Comparison of ENCODE assay signal across 8 mouse cellular contexts in genomic region chr5:75871120-75871519, GRCm38 (mm10).
DNase-seq lines count a peak whose midpoint lies in the region; TF ChIP-seq lines count a peak whose summit lies in the region.
"Had no signal": no experiment of that assay in that cellular context is flagged by ENCODE, and none has a peak within 500 bp of the region (broad histone marks: within the 10 kb centered on the region; RNA-seq: fewer than 3 reads in every experiment).

No protein-coding gene starts in this region.

- no peaks in the 10 kb centered on the region for H3K27me3 ChIP-seq in C2C12 (ENCODE audit: control insufficient read depth, insufficient read depth, insufficient read length)
- H3K27me3 ChIP-seq in MEL (ENCODE audit: control insufficient read depth in 1 of 2, insufficient read depth in 2 of 2, low read length in 2 of 2) = peaks cover 0 to 4% of the 10 kb centered on the region in 2 experiments; a peak in 3 of 4 replicates

- H3K9ac ChIP-seq in MEL (ENCODE audit: control insufficient read depth, low read depth, low read length, poor library complexity, severe bottlenecking) = no peak overlapping the region

- DNase-seq in MEL (ENCODE audit: low read depth, low spot score) = peak; percentile 70
- DNase-seq in cerebellum, adult 9-10 months = peak; percentile 62
- DNase-seq in gastrocnemius, postnatal 4 days (ENCODE audit: low spot score in 2 of 2) = peak; percentile 57 to 78
- peak; percentile 27 for DNase-seq in large intestine, adult 2 months (ENCODE audit: low read depth, low spot score)
- DNase-seq in lung, adult 2 months = peak; percentile 54
- DNase-seq in right cerebral cortex, postnatal 14 days = peak; percentile 58

- TF ChIP-seq CTCF in C2C12 (IDR thresholded peaks at IDR 0.05; ENCODE audit: control insufficient read depth, insufficient read depth, insufficient read length) = peak; percentile 1
- TF ChIP-seq CTCF in MEL (IDR thresholded peaks at IDR 0.05 in 2 of 3, conservative IDR thresholded peaks at IDR 0.05 in 1 of 3; ENCODE audit: control insufficient read depth in 1 of 3, insufficient read depth in 1 of 3, low read depth in 2 of 3, low read length in 3 of 3, poor library complexity in 1 of 3, severe bottlenecking in 1 of 3) = peak; percentile 64 to 90 (median 85)
- peak; percentile 50 for TF ChIP-seq CTCF in lung, adult 2 months (IDR thresholded peaks at IDR 0.05; ENCODE audit: insufficient read depth, low read length)

- H3K36me3 ChIP-seq in C2C12 (ENCODE audit: control insufficient read depth, insufficient read depth) (no peaks in the 10 kb centered on the region), MEL (ENCODE audit: control insufficient read depth in 1 of 2, insufficient read depth in 2 of 2, low read length in 2 of 2) (no peaks in the 10 kb centered on the region)

- no peak overlapping the region for H3K27ac ChIP-seq in MEL (ENCODE audit: control insufficient read depth, low read depth, low read length)
- H3K27ac ChIP-seq: macrophage had no signal

- 27% methylated on average over 8 of the region's 8 CpGs for WGBS in large intestine, adult 2 months
- WGBS in lung, adult 2 months = 15% methylated on average over 8 of the region's 8 CpGs

- no peak for TF ChIP-seq POLR2A in MEL (IDR thresholded peaks at IDR 0.05; ENCODE audit: control insufficient read depth in 1 of 2, insufficient read depth in 1 of 2, low read depth in 1 of 2, low read length in 2 of 2, poor library complexity in 1 of 2)
- no peak for TF ChIP-seq POLR2A in lung, adult 2 months (IDR thresholded peaks at IDR 0.05; ENCODE audit: borderline replicate concordance, extremely low read depth, low read depth, low read length)

- no peaks in the 10 kb centered on the region for H3K4me1 ChIP-seq in MEL (ENCODE audit: control insufficient read depth in 1 of 2, insufficient read depth in 2 of 2, low read length in 2 of 2)
- 0 out of 2 replicates have a peak, but pooled peaks cover 4% of the 10 kb centered on the region for H3K4me1 ChIP-seq in lung, adult 2 months (ENCODE audit: control insufficient read depth, insufficient read depth, low read length)

- TF ChIP-seq EP300 in MEL (IDR thresholded peaks at IDR 0.05; ENCODE audit: low read depth in 1 of 2, low read length in 2 of 2) = no peak

- H3K79me2 ChIP-seq in C2C12 (ENCODE audit: control insufficient read depth, insufficient read depth) (no peaks in the 10 kb centered on the region), MEL (ENCODE audit: control insufficient read depth, insufficient read depth, low read length, poor library complexity) (no peaks in the 10 kb centered on the region)

- H3K9me3 ChIP-seq in MEL (replicated peaks; ENCODE audit: insufficient read depth, low read length) = no peaks in the 10 kb centered on the region

- H3K4me3 ChIP-seq in C2C12 (ENCODE audit: insufficient read depth, poor library complexity, severe bottlenecking) = no peak overlapping the region
- H3K4me3 ChIP-seq in MEL (ENCODE audit: control insufficient read depth in 1 of 2, insufficient read depth in 1 of 2, low read depth in 2 of 2, low read length in 2 of 2) = no peak overlapping the region
- H3K4me3 ChIP-seq in lung, adult 2 months (replicated peaks; ENCODE audit: extremely low read depth, low read depth, low read length) = no peak overlapping the region

- no peak overlapping the region for H3ac ChIP-seq in C2C12 (ENCODE audit: control insufficient read depth, insufficient read length, low read depth)

- no peaks in the 10 kb centered on the region for H3K79me3 ChIP-seq in C2C12 (ENCODE audit: low read depth)

- TF ChIP-seq RAD21 in MEL (IDR thresholded peaks at IDR 0.05; ENCODE audit: low read depth, low read length) = peak; percentile 94

TF ChIP-seq in C2C12, 6 proteins besides CTCF, POLR2A, EP300 and RAD21:
- TF ChIP-seq CEBPB (IDR thresholded peaks at IDR 0.05; ENCODE audit: low read depth) (no peak), MAX (IDR thresholded peaks at IDR 0.05) (no peak), USF1 (IDR thresholded peaks at IDR 0.05; ENCODE audit: low read depth) (no peak), FOSL1 (IDR thresholded peaks at IDR 0.05; ENCODE audit: insufficient read depth, low read length, poor library complexity, severe bottlenecking) (no peak), MYOD1 (IDR thresholded peaks at IDR 0.05; ENCODE audit: control insufficient read depth, insufficient read length, low read depth) (no peak), MYOG (IDR thresholded peaks at IDR 0.05; ENCODE audit: control insufficient read depth, extremely low read depth, insufficient read length) (no peak)

TF ChIP-seq in MEL, 35 proteins besides CTCF, POLR2A, EP300 and RAD21:
- TF ChIP-seq ZC3H11A (IDR thresholded peaks at IDR 0.05; ENCODE audit: low read depth, low read length) (peak; percentile 90), SMC3 (IDR thresholded peaks at IDR 0.05; ENCODE audit: low read depth, low read length) (peak; percentile 87), KAT2A (conservative IDR thresholded peaks at IDR 0.05; ENCODE audit: low read depth, low read length) (no peak), BHLHE40 (IDR thresholded peaks at IDR 0.05; ENCODE audit: borderline replicate concordance, low read depth, low read length) (no peak)
TF ChIP-seq in MEL: peak in this region for 2.

Comparison
In these comparisons a context has a peak if more than half of its experiments do, and no peak if none do; other contexts are left out.
1. CTCF ChIP-seq: peak in every context shown above with its lines; median percentile 85 in MEL; 50 in lung, adult 2 months; 1 in C2C12.